Mouse (Mus musculus) bone marrow macrophage, adult 2 months (primary cell): ENCODE data around the gene Ablim1.

ENCODE experiments used
- CTCF ChIP-seq: IDR thresholded peaks from 2 replicates; pipeline ENCODE4 v1.5.1; 2012; ENCODE audit warnings: low read depth, mild to moderate bottlenecking, low read length, moderate library complexity
- POLR2A ChIP-seq: IDR thresholded peaks from 2 replicates; pipeline ENCODE4 v1.6.1; 2012; ENCODE audit warnings: mild to moderate bottlenecking, low read depth, low read length, borderline replicate concordance

DNA sequence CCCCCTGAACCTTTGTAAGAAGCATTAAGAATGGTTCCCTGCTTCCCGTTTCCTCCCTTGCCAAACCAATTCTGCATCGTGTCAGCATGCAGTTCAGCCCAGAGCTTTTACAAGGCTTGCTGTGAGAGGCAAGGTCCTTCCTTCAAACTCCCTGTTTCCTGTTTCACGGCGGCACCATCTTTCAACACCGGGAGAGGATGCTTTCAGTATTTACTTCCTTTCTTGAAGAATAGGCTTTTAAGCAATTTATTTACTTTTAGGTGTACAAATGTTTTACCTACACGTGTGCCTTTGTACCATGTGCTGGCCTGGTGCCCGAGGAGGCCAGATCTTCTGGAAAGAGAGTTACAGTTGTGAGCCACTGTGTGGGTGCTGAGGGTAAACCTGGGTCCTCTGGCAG lies 41.6 kb upstream of the Ablim1 start:
- TF ChIP-seq POLR2A (no peak), CTCF (no peak)
